Mouse (Mus musculus): Measurements from ENCODE around the gene Calcrl. TPM values are rescaled to one million over a fixed set of nuclear protein-coding genes. Genes with fewer than 3 reads are reported as not detected.
A peak's percentile ranks its signal among the peaks of the same experiment; 100 is the strongest.

The Calcrl gene
- total RNA-seq, 1 experiment: 1.2 TPM

GRCm38 (mm10) chr2:84464956-84465355, 39.7 kb upstream of the Calcrl start:
- in situ Hi-C loops (cut with MboI; ENCODE audit: low sequenced_read_pairs in 2 of 2, unreplicated experiment in 2 of 2): loop anchor here in 1 of 2 experiments (10.0 kb wide), 1 partner anchor 200 kb away; no protein-coding TSS in a partner anchor
- Histone ChIP-seq H3K36me3 (ENCODE audit: control insufficient read depth, insufficient read depth, low read length, poor library complexity, severe bottlenecking) (peaks cover 2% of the 10 kb centered on the region; the same call in 1 of the 2 replicates), H3K9ac (ENCODE audit: insufficient read depth, low read depth, low read length, poor library complexity, severe bottlenecking) (no peak overlapping the region), H3K4me1 (ENCODE audit: control insufficient read depth in 2 of 2, insufficient read depth in 2 of 2, low read length in 2 of 2, poor library complexity in 1 of 2) (no peaks in the 10 kb centered on the region), H3K4me3 (ENCODE audit: insufficient read depth in 1 of 2, low read depth in 1 of 2, low read length in 2 of 2, poor library complexity in 1 of 2, severe bottlenecking in 1 of 2) (no peak overlapping the region), H3K9me3 (ENCODE audit: control insufficient read depth, insufficient read depth, low read depth, low read length) (no peaks in the 10 kb centered on the region), H3K27ac (ENCODE audit: insufficient read depth, low read depth, low read length, poor library complexity, severe bottlenecking) (no peak overlapping the region)
- TF ChIP-seq MAFK (IDR thresholded peaks at IDR 0.05; ENCODE audit: insufficient read depth, low read depth, low read length) (no peak), CHD2 (IDR thresholded peaks at IDR 0.05; ENCODE audit: low read depth, low read length) (no peak), ZNF384 (IDR thresholded peaks at IDR 0.05; ENCODE audit: low read depth, low read length) (no peak), ZC3H11A (IDR thresholded peaks at IDR 0.05; ENCODE audit: borderline replicate concordance, low read depth, low read length) (no peak), HCFC1 (IDR thresholded peaks at IDR 0.05; ENCODE audit: borderline replicate concordance, insufficient read depth, low read length) (no peak)
- no peak for DNase-seq (ENCODE audit: low read depth, low spot score)

- no peak overlapping the region for H3K27ac ChIP-seq (ENCODE audit: insufficient read depth, low read depth, low read length, poor library complexity, severe bottlenecking)
- no peak overlapping the region for H3K4me3 ChIP-seq (ENCODE audit: insufficient read depth in 1 of 2, low read depth in 1 of 2, low read length in 2 of 2, poor library complexity in 1 of 2, severe bottlenecking in 1 of 2)
- peaks cover 2% of the 10 kb centered on the region; the same call in 1 of the 2 replicates for H3K36me3 ChIP-seq (ENCODE audit: control insufficient read depth, insufficient read depth, low read length, poor library complexity, severe bottlenecking)
- DNase-seq (ENCODE audit: low read depth, low spot score): no peak
- H3K9me3 ChIP-seq (ENCODE audit: control insufficient read depth, insufficient read depth, low read depth, low read length): no peaks in the 10 kb centered on the region
- in situ Hi-C loops (cut with MboI; ENCODE audit: low sequenced_read_pairs in 2 of 2, unreplicated experiment in 2 of 2): loop anchor here in 1 of 2 experiments (10.0 kb wide), 1 partner anchor 202 kb away; no protein-coding TSS in a partner anchor
- TF ChIP-seq CHD2 (IDR thresholded peaks at IDR 0.05; ENCODE audit: low read depth, low read length): no peak
- no peak for TF ChIP-seq ZC3H11A (IDR thresholded peaks at IDR 0.05; ENCODE audit: borderline replicate concordance, low read depth, low read length)
- TF ChIP-seq HCFC1 (IDR thresholded peaks at IDR 0.05; ENCODE audit: borderline replicate concordance, insufficient read depth, low read length): no peak
- H3K4me1 ChIP-seq (ENCODE audit: control insufficient read depth in 2 of 2, insufficient read depth in 2 of 2, low read length in 2 of 2, poor library complexity in 1 of 2): peaks cover 0 to 2% of the 10 kb centered on the region in 2 experiments; a peak in 1 of 4 replicates
- no peak overlapping the region for H3K9ac ChIP-seq (ENCODE audit: insufficient read depth, low read depth, low read length, poor library complexity, severe bottlenecking)
These were observed 37.2 kb upstream of the Calcrl start for GRCm38 (mm10) chr2:84462411-84462810.

GRCm38 (mm10) chr2:84459651-84460177, 34.5 kb upstream of the Calcrl start:
- H3K36me3 ChIP-seq (ENCODE audit: control insufficient read depth, insufficient read depth, low read length, poor library complexity, severe bottlenecking): no peaks in the 10 kb centered on the region
- DNase-seq (ENCODE audit: low read depth, low spot score): peak; percentile 51
- no peaks in the 10 kb centered on the region for H3K9me3 ChIP-seq (ENCODE audit: control insufficient read depth, insufficient read depth, low read depth, low read length)
- no peak overlapping the region; the same call in 1 of the 2 replicates for H3K9ac ChIP-seq (ENCODE audit: insufficient read depth, low read depth, low read length, poor library complexity, severe bottlenecking)
- TF ChIP-seq MAFK (IDR thresholded peaks at IDR 0.05; ENCODE audit: insufficient read depth, low read depth, low read length): peak; percentile 20; the same call in 1 of the 2 replicates
- no peak for TF ChIP-seq HCFC1 (IDR thresholded peaks at IDR 0.05; ENCODE audit: borderline replicate concordance, insufficient read depth, low read length)
- peak; percentile 46; the same call in 1 of the 2 replicates for TF ChIP-seq CHD2 (IDR thresholded peaks at IDR 0.05; ENCODE audit: low read depth, low read length)
- no peak for TF ChIP-seq ZNF384 (IDR thresholded peaks at IDR 0.05; ENCODE audit: low read depth, low read length)
- peaks cover 0 to 2% of the 10 kb centered on the region in 2 experiments; a peak in 1 of 4 replicates for H3K4me1 ChIP-seq (ENCODE audit: control insufficient read depth in 2 of 2, insufficient read depth in 2 of 2, low read length in 2 of 2, poor library complexity in 1 of 2)
- H3K4me3 ChIP-seq (ENCODE audit: insufficient read depth in 1 of 2, low read depth in 1 of 2, low read length in 2 of 2, poor library complexity in 1 of 2, severe bottlenecking in 1 of 2): peak overlapping the region; percentile 25 to 31; a peak in 3 of 4 replicates
- in situ Hi-C loops (cut with MboI; ENCODE audit: low sequenced_read_pairs in 2 of 2, unreplicated experiment in 2 of 2): loop anchor here in 1 of 2 experiments (10.0 kb wide), 1 partner anchor 205 kb away; no protein-coding TSS in a partner anchor
- no peak overlapping the region for H3K27ac ChIP-seq (ENCODE audit: insufficient read depth, low read depth, low read length, poor library complexity, severe bottlenecking)

- no peak for DNase-seq (ENCODE audit: low read depth, low spot score)
- Histone ChIP-seq H3K9me3 (ENCODE audit: control insufficient read depth, insufficient read depth, low read depth, low read length) (no peaks in the 10 kb centered on the region), H3K4me1 (ENCODE audit: control insufficient read depth in 2 of 2, insufficient read depth in 2 of 2, low read length in 2 of 2, poor library complexity in 1 of 2) (peaks cover 0 to 2% of the 10 kb centered on the region in 2 experiments; a peak in 1 of 4 replicates), H3K4me3 (ENCODE audit: insufficient read depth in 1 of 2, low read depth in 1 of 2, low read length in 2 of 2, poor library complexity in 1 of 2, severe bottlenecking in 1 of 2) (no peak overlapping the region), H3K27ac (ENCODE audit: insufficient read depth, low read depth, low read length, poor library complexity, severe bottlenecking) (no peak overlapping the region), H3K36me3 (ENCODE audit: control insufficient read depth, insufficient read depth, low read length, poor library complexity, severe bottlenecking) (no peaks in the 10 kb centered on the region; the same call in 1 of the 2 replicates), H3K9ac (ENCODE audit: insufficient read depth, low read depth, low read length, poor library complexity, severe bottlenecking) (no peak overlapping the region)
- TF ChIP-seq HCFC1 (IDR thresholded peaks at IDR 0.05; ENCODE audit: borderline replicate concordance, insufficient read depth, low read length) (no peak), ZC3H11A (IDR thresholded peaks at IDR 0.05; ENCODE audit: borderline replicate concordance, low read depth, low read length) (no peak), ZNF384 (IDR thresholded peaks at IDR 0.05; ENCODE audit: low read depth, low read length) (no peak), MAFK (IDR thresholded peaks at IDR 0.05; ENCODE audit: insufficient read depth, low read depth, low read length) (no peak), CHD2 (IDR thresholded peaks at IDR 0.05; ENCODE audit: low read depth, low read length) (no peak)
- in situ Hi-C loops (cut with MboI; ENCODE audit: low sequenced_read_pairs in 2 of 2, unreplicated experiment in 2 of 2): no loop called here
These were observed 32.0 kb upstream of the Calcrl start for GRCm38 (mm10) chr2:84457221-84457620.
